Mouse (Mus musculus) brain, embryonic 14.5 days (tissue): Measurements from ENCODE around the gene Plekhj1.

Source experiments
- CTCF ChIP-seq: fragments of 200-500 bp; IDR thresholded peaks from 2 replicates; pipeline ENCODE4 v1.5.1; 2012; ENCODE audit warnings: inconsistent platforms, mild to moderate bottlenecking, moderate library complexity, borderline replicate concordance; ENCODE audit not compliant: insufficient read depth, insufficient read length; ENCODE audit errors: extremely low read depth
- POLR2A ChIP-seq: fragments of 200-500 bp; IDR thresholded peaks from 2 replicates; pipeline ENCODE4 v1.6.1; 2012; ENCODE audit warnings: mild to moderate bottlenecking, inconsistent platforms, borderline replicate concordance; ENCODE audit not compliant: poor library complexity, insufficient read depth, insufficient read length, severe bottlenecking; ENCODE audit errors: extremely low read depth

GRCm38 (mm10) chr10:80793803-80794202, 4.6 kb downstream of the Plekhj1 start:
- no peak for TF ChIP-seq POLR2A
- TF ChIP-seq CTCF, result no peak
